ENCODE assay signal across 17 mouse cellular contexts in genomic region chr6:34602091-34602490, GRCm38 (mm10). TPM values are rescaled to one million over a fixed set of nuclear protein-coding genes. Genes with fewer than 3 reads are reported as not detected.
DNase-seq lines count a peak whose midpoint lies in the region; ATAC-seq and TF ChIP-seq lines count a peak whose summit lies in the region.
"Had no signal": no experiment of that assay in that cellular context is flagged by ENCODE, and none has a peak within 500 bp of the region (broad histone marks: within the 10 kb centered on the region; RNA-seq: fewer than 3 reads in every experiment).

No protein-coding gene starts in this region.

- DNase-seq in embryo, embryonic 10 days (ENCODE audit: low spot score) = peak; percentile 17
- no peak for DNase-seq in embryo, embryonic 9.5 days (ENCODE audit: extremely low spot score)
- DNase-seq in heart, postnatal 0 days (ENCODE audit: low spot score) = no peak
- no peak for DNase-seq in heart, postnatal 25 days (ENCODE audit: low spot score)
- DNase-seq in forelimb bud, embryonic 11.5 days (ENCODE audit: low read depth, low spot score) = peak; percentile 55
- no peak for DNase-seq in right cerebral cortex, postnatal 10 days (ENCODE audit: low spot score in 2 of 2)
- no peak for DNase-seq in urinary bladder, adult 18-20 months (ENCODE audit: low spot score in 2 of 2)
- DNase-seq: adrenal gland, postnatal 14 days; cerebellum, adult 8-10 months; kidney, adult 9 months; layer of hippocampus, postnatal 36 days; left cerebral cortex, postnatal 4 days; thymus, postnatal 25 days had no signal

- H3K4me1 ChIP-seq in heart, postnatal 0 days (ENCODE audit: control insufficient read depth, insufficient read depth) = peaks cover 39% of the 10 kb centered on the region
- H3K4me1 ChIP-seq in stomach, embryonic 14.5 days (ENCODE audit: control insufficient read depth, insufficient read depth, low read length) = peaks cover 39% of the 10 kb centered on the region

- H3K27ac ChIP-seq in heart, postnatal 0 days (ENCODE audit: low read depth) = no peak overlapping the region
- no peak overlapping the region for H3K27ac ChIP-seq in stomach, embryonic 14.5 days (ENCODE audit: low read length)
- H3K27ac ChIP-seq: hindbrain, embryonic 15.5 days; liver, embryonic 14.5 days; midbrain, embryonic 13.5 days had no signal

- intact Hi-C loops in heart, postnatal 25 days (cut with DNase I) = loop anchor here (5.0 kb wide), 3 partner anchors 35 to 265 kb away; no protein-coding TSS in a partner anchor

- ATAC-seq in heart, postnatal 0 days (ENCODE audit: insufficient read depth, low read depth) = no peak
- no peak for ATAC-seq in stomach, embryonic 14.5 days (ENCODE audit: insufficient number of reproducible peaks, insufficient read depth, low FRiP score, low read depth)
- ATAC-seq: midbrain, embryonic 13.5 days had no signal

- no peaks in the 10 kb centered on the region for H3K27me3 ChIP-seq in heart, postnatal 0 days (ENCODE audit: control insufficient read depth, insufficient read depth, low read length)
- no peaks in the 10 kb centered on the region for H3K27me3 ChIP-seq in stomach, embryonic 14.5 days (ENCODE audit: control insufficient read depth, insufficient read depth, low read length)
- H3K27me3 ChIP-seq: hindbrain, embryonic 15.5 days; midbrain, embryonic 13.5 days had no signal

- H3K4me2 ChIP-seq in heart, postnatal 0 days (ENCODE audit: low read depth, low read length) = peak overlapping the region; percentile 32; the same call in 1 of the 2 replicates
- H3K4me2 ChIP-seq in stomach, embryonic 14.5 days (replicated peaks; ENCODE audit: low read depth, low read length) = 0 out of 2 replicates have a peak overlapping the region, but pooled peaks have one; percentile 16
- H3K4me2 ChIP-seq: hindbrain, embryonic 15.5 days; midbrain, embryonic 13.5 days had no signal

- no peaks in the 10 kb centered on the region for H3K36me3 ChIP-seq in heart, postnatal 0 days (replicated peaks; ENCODE audit: control insufficient read depth, insufficient read depth, low read length)
- no peaks in the 10 kb centered on the region for H3K36me3 ChIP-seq in stomach, embryonic 14.5 days (ENCODE audit: control insufficient read depth, insufficient read depth, low read length)
- H3K36me3 ChIP-seq: hindbrain, embryonic 15.5 days; midbrain, embryonic 13.5 days had no signal

- no peak for TF ChIP-seq CTCF in heart, postnatal 0 days (IDR thresholded peaks at IDR 0.05; ENCODE audit: low read depth)

- H3K9me3 ChIP-seq in heart, postnatal 0 days (replicated peaks; ENCODE audit: control insufficient read depth, low read length) = no peaks in the 10 kb centered on the region
- H3K9me3 ChIP-seq in stomach, embryonic 14.5 days (ENCODE audit: control insufficient read depth, low read depth, low read length) = no peaks in the 10 kb centered on the region
- H3K9me3 ChIP-seq: hindbrain, embryonic 15.5 days; midbrain, embryonic 13.5 days had no signal

- 68% methylated on average over 2 of the region's 2 CpGs for WGBS in heart, postnatal 0 days
- 70% methylated on average over 2 of the region's 2 CpGs for WGBS in stomach, embryonic 14.5 days

- H3K4me3 ChIP-seq in heart, postnatal 0 days (ENCODE audit: low read depth, low read length) = no peak overlapping the region
- no peak overlapping the region for H3K4me3 ChIP-seq in stomach, embryonic 14.5 days (ENCODE audit: low read depth, low read length)
- H3K4me3 ChIP-seq: hindbrain, embryonic 15.5 days; midbrain, embryonic 13.5 days had no signal

- TF ChIP-seq EP300 in heart, postnatal 0 days (IDR thresholded peaks at IDR 0.05; ENCODE audit: low read depth) = no peak

- no peak overlapping the region for H3K9ac ChIP-seq in heart, postnatal 0 days (replicated peaks; ENCODE audit: low read depth, low read length)
- H3K9ac ChIP-seq in stomach, embryonic 14.5 days (replicated peaks; ENCODE audit: low read depth, low read length) = no peak overlapping the region
- H3K9ac ChIP-seq: hindbrain, embryonic 15.5 days; liver, embryonic 14.5 days; midbrain, embryonic 13.5 days had no signal

RNA-seq across cellular contexts. Expression of gene Cald1, which starts 3.8 kb away (rescaled TPM):
- total RNA-seq in heart, postnatal 0 days (2014; rRNA removed; ENCODE audit: low replicate concordance) = 29.2 and 56.6 TPM in 2 replicates
- polyA plus RNA-seq in heart, postnatal 0 days (2015; fragmentation: Nextera tagmentation; extraction: Ambion mirVana) = 105 and 106 TPM in 2 replicates
- total RNA-seq in heart, postnatal 25 days (2021) = 10 to 100 TPM; 49.3 to 53.1 TPM
- polyA plus RNA-seq in stomach, embryonic 14.5 days (2014; fragmentation: Nextera tagmentation; extraction: Ambion mirVana) = 366 and 368 TPM in 2 replicates

Comparison
In these comparisons a context has a peak if more than half of its experiments do, and no peak if none do; other contexts are left out.
1. DNase-seq: peak in embryo, embryonic 10 days (single experiment) and forelimb bud, embryonic 11.5 days (single experiment); none in embryo, embryonic 9.5 days (single experiment), heart, postnatal 0 days (single experiment), heart, postnatal 25 days (single experiment), right cerebral cortex, postnatal 10 days (0 of 2) and urinary bladder, adult 18-20 months (0 of 2).